Mouse (Mus musculus) right cerebral cortex, adult 2 months (tissue): ENCODE data around the gene Wnk2.

ENCODE experiments used
- DNase-seq, 2 experiments: peaks; one replicate each; pipeline ENCODE4 v3.0.0; 2021 to 2022; ENCODE audit warnings: low spot score in 2 of 2

Gene Wnk2

DNA sequence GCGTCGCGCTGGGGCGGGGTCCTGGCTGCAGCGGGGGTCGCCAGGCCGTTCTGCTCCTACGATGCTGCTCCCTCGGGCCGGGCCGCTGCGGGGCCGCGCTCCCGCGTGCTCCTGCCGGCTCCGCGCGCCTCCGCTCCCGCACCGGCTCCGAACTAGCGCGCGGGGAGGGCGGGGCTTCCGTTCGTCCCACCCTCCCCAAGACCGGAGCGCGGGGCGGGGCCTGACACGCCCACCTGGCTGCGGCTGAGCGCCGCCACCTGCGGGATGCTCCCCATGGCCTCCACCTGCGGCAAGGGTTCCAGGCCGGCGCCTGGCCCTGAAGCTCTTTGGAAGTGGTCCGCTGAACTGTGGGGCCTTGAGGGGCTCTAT, at the start of gene Wnk2:
TSS of gene Wnk2 (minus strand) at position 157 of the 369 bp plus-strand sequence.
- peak; percentile 78 to 80 for DNase-seq

DNA sequence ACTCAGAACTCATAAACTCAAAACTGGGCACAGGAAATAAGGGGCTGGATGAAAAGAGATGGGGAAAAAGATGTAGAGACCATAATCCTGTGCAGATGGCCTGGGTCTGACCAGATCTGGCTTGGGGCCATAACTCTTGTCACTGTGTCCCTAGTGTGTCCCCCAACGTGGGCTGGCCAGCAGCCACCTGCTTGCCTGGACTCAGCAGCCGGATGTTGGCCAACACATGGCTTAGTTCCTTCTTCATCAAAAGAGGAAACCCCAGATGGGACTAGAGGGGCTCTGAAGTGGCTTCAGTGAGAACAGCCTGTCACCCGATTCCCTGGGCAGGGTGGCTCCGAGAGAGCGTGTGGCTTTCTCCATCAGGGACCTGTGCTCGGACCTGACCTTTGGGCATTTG, 49.0 kb upstream of the Wnk2 start:
- no peak for DNase-seq

DNA sequence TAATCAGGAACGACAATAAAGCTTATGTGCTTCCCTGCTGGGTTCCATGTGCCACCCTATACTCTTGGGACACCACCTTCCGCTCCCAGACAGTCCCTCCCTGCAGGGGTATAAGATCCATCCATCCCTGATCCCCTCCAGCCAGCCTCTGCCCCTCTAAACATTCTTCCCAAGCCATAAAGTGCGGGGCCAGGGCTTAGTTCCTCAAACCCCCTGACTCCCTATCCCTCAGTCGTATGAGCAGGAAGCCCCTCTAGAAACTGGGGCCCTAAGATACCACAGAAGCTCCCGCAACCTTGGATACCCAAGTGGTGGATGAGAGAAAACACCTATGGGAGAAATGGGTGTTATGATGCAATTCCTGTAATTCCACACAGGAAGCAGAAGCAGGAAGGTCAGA, 48.4 kb upstream of the Wnk2 start:
- DNase-seq: no peak

GRCm38 (mm10) chr13:49195651-49196050, 47.8 kb upstream of the Wnk2 start:
- no peak for DNase-seq

- DNase-seq: no peak
Observed at GRCm38 (mm10) chr13:49194811-49195210, 47.0 kb upstream of the Wnk2 start.

GRCm38 (mm10) chr13:49193650-49194049, 45.8 kb upstream of the Wnk2 start:
- DNase-seq: no peak

GRCm38 (mm10) chr13:49192156-49192855, 44.5 kb upstream of the Wnk2 start:
- DNase-seq: no peak

GRCm38 (mm10) chr13:49191673-49192035, 43.8 kb upstream of the Wnk2 start:
- no peak for DNase-seq

GRCm38 (mm10) chr13:49190876-49191672, 43.3 kb upstream of the Wnk2 start:
- DNase-seq: no peak

GRCm38 (mm10) chr13:49189970-49190870, 42.4 kb upstream of the Wnk2 start:
- DNase-seq: no peak

DNA sequence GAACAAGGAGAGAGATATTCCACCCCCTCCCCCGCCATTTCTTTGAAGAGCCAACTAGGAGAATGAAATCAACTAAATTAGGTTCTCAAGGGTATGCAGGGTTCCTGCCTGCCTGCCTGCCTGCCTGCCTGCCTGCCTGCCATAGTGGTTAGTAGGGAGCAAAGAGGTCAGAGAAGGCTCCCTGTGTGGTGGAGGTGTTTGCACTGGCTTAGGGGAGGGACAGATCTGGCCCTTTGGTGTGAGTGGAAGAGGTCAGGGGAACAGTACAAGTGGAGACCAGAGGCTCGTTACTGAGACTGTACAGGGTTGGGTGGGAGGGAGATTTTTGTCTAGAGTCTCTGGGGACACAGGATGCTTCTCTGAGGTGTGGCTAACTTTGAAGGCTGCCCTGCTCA, 41.1 kb upstream of the Wnk2 start:
- no peak for DNase-seq

DNA sequence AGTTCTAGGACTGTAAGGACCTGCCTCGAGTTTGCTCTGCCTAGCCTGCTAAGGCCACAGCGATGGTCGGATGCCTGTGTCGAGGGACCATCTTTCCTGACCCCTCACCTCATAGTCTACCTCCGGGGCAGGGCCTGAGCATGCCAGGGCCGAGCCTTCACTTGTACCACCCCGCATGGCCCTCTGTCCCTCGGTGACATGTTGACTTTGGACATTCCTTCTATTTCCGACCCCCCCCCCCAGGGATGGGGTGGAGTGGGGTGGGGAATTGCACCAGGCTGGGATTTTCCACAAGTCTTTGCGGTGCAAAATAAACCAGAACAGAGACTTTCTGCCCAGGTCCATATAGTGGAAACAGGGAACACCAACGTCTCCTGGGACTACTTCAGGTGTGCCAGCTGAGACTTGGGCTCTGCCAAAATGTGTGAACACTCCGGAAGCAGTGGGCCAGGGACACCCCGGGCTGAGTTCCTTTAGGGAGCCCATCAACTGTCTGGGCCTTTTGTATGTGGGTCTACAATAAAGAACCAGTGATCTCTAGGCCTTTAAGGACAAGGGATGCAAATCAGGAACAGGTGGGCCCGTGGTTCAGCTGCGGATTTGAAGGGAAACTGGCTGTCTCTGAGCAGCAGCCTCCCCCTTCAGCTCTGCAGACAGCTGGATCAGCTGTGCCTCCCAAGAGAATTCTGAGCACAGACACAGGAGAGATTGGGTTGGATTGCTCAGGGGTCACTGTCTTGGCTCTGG, 40.6 kb upstream of the Wnk2 start:
- no peak for DNase-seq

DNA sequence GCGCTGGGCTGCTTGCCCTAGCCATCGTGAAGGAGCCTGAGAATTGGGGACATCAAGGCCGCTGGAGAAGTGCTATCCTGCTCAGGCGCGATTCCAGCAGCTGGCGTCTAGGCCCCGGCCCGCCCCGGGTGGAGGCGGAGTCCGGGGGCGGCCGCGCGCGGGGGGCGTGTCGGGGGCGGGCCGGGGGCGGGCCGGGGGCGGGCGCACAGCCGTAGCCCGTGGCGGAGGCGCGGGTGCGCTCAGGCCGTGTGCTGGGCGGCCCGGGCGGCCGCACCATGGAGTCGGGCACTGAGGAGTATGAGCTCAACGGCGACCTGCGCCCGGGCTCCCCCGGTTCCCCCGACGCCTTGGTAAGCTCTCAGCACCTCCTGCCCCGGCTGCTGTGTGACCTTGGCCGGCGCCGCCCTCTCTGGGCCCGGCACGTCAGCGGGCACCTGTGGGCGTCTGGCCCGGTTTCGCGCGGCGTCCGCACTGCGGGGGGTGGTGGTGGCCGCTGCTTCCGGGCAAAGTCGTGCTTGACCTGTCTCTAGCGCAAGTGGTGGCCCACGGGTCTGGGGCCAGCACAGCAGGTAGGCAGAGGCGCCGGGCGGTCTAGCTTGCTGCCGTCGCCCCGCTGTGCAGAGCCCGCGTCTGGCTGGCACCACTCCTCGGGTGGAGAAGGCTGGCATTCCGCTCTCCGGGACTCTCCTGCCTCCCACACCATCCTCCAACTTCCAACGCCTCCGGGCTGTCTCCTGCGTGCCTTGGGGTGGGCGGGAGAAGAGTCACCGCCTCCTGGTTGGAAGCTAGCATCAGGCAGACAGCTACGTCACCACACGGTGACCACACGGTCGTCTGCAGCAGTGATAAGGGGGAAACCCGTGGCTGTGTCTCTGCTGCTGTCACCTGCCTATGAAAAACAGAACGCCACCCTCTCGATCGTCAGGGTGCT, 39.7 kb upstream of the Wnk2 start, which contains the start of gene Ninj1:
TSS of gene Ninj1 (plus strand) at position 198 of the 931 bp plus-strand sequence.
- DNase-seq: peak; percentile 76 to 80

- no peak for DNase-seq
Observed at GRCm38 (mm10) chr13:49186798-49187287, 39.0 kb upstream of the Wnk2 start.

DNA sequence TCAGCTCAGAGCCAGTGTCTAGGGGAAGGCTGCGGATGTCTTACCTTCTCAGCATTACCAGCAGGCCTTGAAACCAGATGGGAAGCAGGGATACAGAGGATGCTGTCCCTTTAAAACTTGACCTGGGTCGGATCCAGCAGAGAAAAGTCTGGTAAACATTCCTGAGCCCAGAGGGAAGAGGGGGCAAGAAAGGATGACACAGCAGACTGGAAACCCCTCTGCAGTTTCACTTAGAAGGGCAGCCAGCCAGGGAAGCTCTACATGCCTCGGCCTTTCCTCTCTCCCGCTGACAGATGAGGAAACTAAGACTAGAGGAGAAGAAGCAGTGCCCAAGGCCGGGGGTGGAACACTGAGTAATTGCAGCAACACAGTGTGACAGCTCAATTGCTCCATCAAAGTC, 35.8 kb upstream of the Wnk2 start:
- DNase-seq: no peak

DNA sequence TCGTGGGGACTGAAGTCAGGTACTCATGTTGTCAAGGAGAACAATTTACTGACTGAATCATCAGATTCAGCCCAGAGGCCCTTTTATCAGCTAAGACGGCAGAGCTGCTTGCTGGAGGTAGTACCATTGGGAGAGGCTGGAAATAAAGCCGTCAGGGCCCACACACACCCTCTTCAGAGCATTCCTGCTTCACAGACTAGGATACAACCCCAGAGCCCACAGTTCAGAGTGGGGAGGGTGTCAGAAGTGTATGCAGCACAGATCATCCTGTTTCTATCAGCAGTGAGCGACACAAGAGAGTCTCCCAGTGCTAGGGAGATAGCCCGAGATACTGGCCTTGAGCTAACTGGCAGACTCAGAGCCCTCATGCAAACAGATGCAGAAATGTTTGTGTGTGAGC, 35.3 kb upstream of the Wnk2 start:
- no peak for DNase-seq

DNA sequence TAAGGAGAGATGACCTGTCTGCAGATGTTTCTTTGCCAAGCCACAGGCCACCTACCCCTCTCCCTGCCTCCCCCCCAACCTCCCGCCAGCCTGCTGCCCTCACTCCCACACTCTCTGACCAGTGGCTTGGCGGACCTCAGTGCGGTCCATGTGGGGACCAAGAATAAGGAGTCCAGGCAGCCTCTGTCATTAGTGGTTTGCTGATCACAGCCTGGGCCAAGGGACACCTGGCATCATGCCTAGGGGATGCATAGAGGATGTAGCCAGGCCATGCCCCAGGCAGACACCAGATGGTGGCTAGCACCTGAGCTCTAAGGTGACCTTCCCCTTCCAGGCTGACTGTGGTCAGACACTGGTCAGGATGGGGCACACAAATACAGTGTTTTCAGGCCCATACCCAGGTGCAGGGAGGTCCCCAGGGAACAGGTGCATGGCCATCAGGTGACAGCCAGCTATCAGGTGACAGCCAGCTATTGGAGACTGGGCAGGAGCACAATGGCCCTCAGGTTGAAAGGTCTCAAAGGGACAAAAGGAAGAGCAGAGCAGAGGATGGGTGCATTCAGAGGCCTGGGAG, 33.7 kb upstream of the Wnk2 start:
- no peak for DNase-seq

GRCm38 (mm10) chr13:49180691-49181090, 32.9 kb upstream of the Wnk2 start:
- no peak for DNase-seq

GRCm38 (mm10) chr13:49180274-49180673, 32.5 kb upstream of the Wnk2 start:
- DNase-seq: no peak
